Mouse (Mus musculus): ENCODE data around the gene Ikbke. TPM values are rescaled to one million over a fixed set of nuclear protein-coding genes. Genes with fewer than 3 reads are reported as not detected.

The Ikbke gene
- total RNA-seq, 2 experiments from 2014 or later: 0.95 to 1.9 TPM

Other genes starting within 250 kb of the Ikbke start
- gene Mapkapk2, start 181.8 kb downstream of the Ikbke start, total RNA-seq (2021): 100 to 1,000 TPM; 193 to 219 TPM
- gene Dyrk3, start 141.3 kb downstream of the Ikbke start, total RNA-seq (2021): not detected
- 10 to 100 TPM; 25.8 to 30.0 TPM for gene Eif2d, start 126.4 kb downstream of the Ikbke start, total RNA-seq (2021)
- under 1 TPM; 0.70 to 0.90 TPM for gene Rassf5, start 34.3 kb downstream of the Ikbke start, total RNA-seq (2021)
- 10 to 100 TPM; 13.4 to 15.0 TPM for gene Srgap2, start 247.7 kb upstream of the Ikbke start, total RNA-seq (2021)
- under 1 TPM; 0.27 to 0.33 TPM for gene Fam72a, start 248.3 kb upstream of the Ikbke start, total RNA-seq (2021)